Mouse (Mus musculus): ENCODE measurements at regions not wholly inside any gene's neighbourhood (a gene's known extent, or its start where the extent isn't known, plus 50 kb on each side); places are given as distances from the start of the nearest gene placed in this dataset.

- TF ChIP-seq CTCF (IDR thresholded peaks at IDR 0.05; ENCODE audit: low read depth), result no peak
- no peak for TF ChIP-seq EP300 (IDR thresholded peaks at IDR 0.05; ENCODE audit: low read depth)
Measured at GRCm38 (mm10) chr16:84604272-84604975, 89.5 kb downstream of the A730009L09Rik start.
